Mouse (Mus musculus): Measurements from ENCODE around the gene Agtr2. TPM values are rescaled to one million over a fixed set of nuclear protein-coding genes. Genes with fewer than 3 reads are reported as not detected.
"Not testable (repeated sequence)": the region's sequence is repeated elsewhere in the genome, so short reads cannot be mapped to it uniquely, and the experiment has no call there.

The Agtr2 gene
- total RNA-seq (2021) = under 1 TPM; 0.48 to 0.55 TPM

- peak in 1 of 2 experiments; percentile 0 for DNase-seq (ENCODE audit: low spot score in 2 of 2)
- intact Hi-C loops (cut with DNase I) = no loop called here
Observed at GRCm38 (mm10) chrX:21484414-21484813, at the start of gene Agtr2. Gene Agtr2, plus strand, starts transcription at chrX:21484544.

DNA sequence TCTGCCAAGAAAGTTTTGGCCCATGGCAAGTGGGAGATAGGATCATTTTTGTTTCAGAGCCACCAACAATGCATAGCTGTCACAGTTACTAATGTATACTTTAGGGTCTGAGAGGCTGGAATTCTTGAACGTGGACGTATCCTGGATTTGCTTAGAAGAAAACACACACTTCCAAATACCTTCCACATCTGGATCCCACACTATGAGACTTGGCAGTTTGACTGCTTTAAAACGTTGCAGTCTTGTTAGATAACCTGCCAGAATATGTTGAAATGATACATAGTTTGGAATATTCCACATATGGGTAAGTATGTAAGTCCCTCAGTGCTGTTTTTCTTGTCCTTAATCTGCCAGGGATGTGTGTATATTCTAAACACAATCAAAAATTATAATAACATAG lies 31.8 kb upstream of the Agtr2 start:
- intact Hi-C loops (cut with DNase I) = no loop called here
- no peak for DNase-seq (ENCODE audit: low spot score in 2 of 2)

DNA sequence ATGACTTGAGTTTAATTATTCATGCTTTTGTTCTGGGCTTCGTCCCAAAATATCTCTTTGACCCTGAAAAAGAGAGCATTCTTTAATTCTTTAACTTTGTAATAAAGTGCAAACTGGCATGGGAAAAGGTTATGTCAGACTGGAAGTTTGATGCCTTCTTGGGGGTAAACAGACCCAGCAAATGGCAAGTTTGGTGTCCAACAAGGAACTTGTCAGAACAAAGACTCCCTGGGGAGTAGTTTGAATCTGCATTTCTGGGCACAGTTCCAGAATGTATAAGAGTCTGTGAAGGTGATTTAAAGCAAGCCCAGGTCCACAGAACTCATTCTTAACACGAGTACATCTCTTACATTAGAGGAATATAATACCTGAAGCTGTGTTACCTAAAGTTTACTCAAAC lies 3.8 kb downstream of the Agtr2 start:
- no peak for DNase-seq (ENCODE audit: low spot score in 2 of 2)
- intact Hi-C loops (cut with DNase I) = no loop called here

- no peak for DNase-seq (ENCODE audit: low spot score in 2 of 2)
- intact Hi-C loops (cut with DNase I) = no loop called here
Observed at GRCm38 (mm10) chrX:21500242-21500641, 15.9 kb downstream of the Agtr2 start.

DNA sequence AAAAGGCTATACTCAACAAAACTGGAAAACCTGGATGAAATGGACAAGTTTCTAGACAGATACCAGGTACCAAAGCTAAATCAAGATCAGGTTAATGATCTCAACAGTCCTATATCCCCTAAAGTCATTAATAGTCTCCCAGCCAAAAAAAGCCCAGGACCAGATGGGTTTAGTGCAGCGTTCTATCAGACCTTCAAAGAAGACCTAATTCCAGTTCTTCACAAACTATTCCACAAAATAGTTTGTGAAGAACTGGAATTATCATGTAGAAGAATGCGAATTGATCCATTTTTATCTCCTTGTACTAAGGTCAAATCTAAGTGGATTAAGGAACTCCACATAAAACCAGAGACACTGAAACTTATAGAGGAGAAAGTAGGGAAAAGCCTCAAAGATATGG lies 23.0 kb downstream of the Agtr2 start:
- intact Hi-C loops (cut with DNase I); DNase-seq (ENCODE audit: low spot score in 2 of 2): not testable (repeated sequence)

DNA sequence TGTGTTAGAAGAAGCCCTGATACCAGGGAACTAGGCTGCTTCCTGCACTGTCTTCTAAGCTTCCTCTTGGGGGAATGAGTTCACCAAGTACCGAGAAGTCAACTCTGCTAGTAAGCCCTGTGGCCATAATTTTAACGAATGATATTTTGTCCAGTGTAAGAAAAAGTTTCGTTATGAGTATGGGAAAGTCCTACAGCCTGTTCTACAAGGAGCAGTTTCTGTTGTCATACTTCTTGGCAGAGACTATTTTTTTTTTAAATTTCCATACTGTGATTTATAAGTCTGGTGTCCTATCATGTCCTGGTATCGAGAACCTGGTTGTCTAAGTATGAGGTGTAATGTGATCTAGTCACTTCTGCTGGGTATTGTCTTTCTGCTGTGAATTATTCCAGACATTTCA lies 38.2 kb downstream of the Agtr2 start:
- intact Hi-C loops (cut with DNase I) = no loop called here
- no peak for DNase-seq (ENCODE audit: low spot score in 2 of 2)

Other genes with a start within 250 kb of the Agtr2 start
- gene Slc6a14, start 230.4 kb downstream of the Agtr2 start, total RNA-seq (2021) = not detected

All from left cerebral cortex, postnatal 25 days (tissue).